Mouse (Mus musculus) limb, embryonic 11.5 days (tissue): Measurements from ENCODE around the gene Cops3. TPM values are rescaled to one million over a fixed set of nuclear protein-coding genes. Genes with fewer than 3 reads are reported as not detected.

Experiments used
- ATAC-seq: fragments of 200-750 bp; cut with Nextera tagmentation; 2 replicates; pipeline ENCODE4 v1.8.0; 2017; ENCODE audit warnings: low read depth; ENCODE audit not compliant: insufficient number of reproducible peaks, low FRiP score, low TSS enrichment
- DNase-seq: peaks from one replicate; pipeline ENCODE4 v3.0.0-alpha.2; 2015; ENCODE audit warnings: low spot score
- H3K27ac ChIP-seq: fragments of 300-500 bp; sonication (generic); replicated peaks from 2 replicates; pipeline ENCODE4 v1.5.1; 2014; ENCODE audit warnings: low read depth, mild to moderate bottlenecking, low read length
- H3K27me3 ChIP-seq: fragments of 300-500 bp; sonication (generic); 2 replicates; pipeline ENCODE4 v1.6.1; 2014; ENCODE audit warnings: mild to moderate bottlenecking, low read length, mixed read lengths; ENCODE audit not compliant: control insufficient read depth, insufficient read depth
- H3K36me3 ChIP-seq: fragments of 300-500 bp; sonication (generic); 2 replicates; pipeline ENCODE4 v1.6.1; 2014; ENCODE audit warnings: mild to moderate bottlenecking, low read length, moderate library complexity, mixed read lengths; ENCODE audit not compliant: control insufficient read depth, insufficient read depth
- H3K4me1 ChIP-seq: fragments of 300-500 bp; sonication (generic); 2 replicates; pipeline ENCODE4 v1.6.1; 2014; ENCODE audit warnings: low read length, mixed read lengths; ENCODE audit not compliant: control insufficient read depth, insufficient read depth
- H3K4me2 ChIP-seq: fragments of 300-500 bp; sonication (generic); 2 replicates; pipeline ENCODE4 v1.6.1; 2014; ENCODE audit warnings: low read depth, mild to moderate bottlenecking, moderate library complexity; ENCODE audit not compliant: severe bottlenecking
- H3K4me3 ChIP-seq: fragments of 300-500 bp; sonication (generic); 2 replicates; pipeline ENCODE4 v1.5.1; 2014; ENCODE audit warnings: low read depth, low read length
- H3K9ac ChIP-seq: fragments of 300-500 bp; sonication (generic); 2 replicates; pipeline ENCODE4 v1.6.1; 2014; ENCODE audit warnings: mild to moderate bottlenecking, low read length
- H3K9me3 ChIP-seq: fragments of 300-500 bp; sonication (generic); 2 replicates; pipeline ENCODE4 v1.6.1; 2016; ENCODE audit warnings: low read length; ENCODE audit not compliant: control insufficient read depth
- WGBS: fragments of 180-500 bp; shearing (Covaris S2); extraction: QIAGEN DNeasy Blood & Tissue Kit; methylation state at CpG from one replicate; pipeline ENCODE4 v1.1.7; 2014; 5-methylcytosine and 5-hydroxymethylcytosine counted together
- polyA plus RNA-seq: library from polyadenylated mRNA; unstranded; fragments of >200 nt; fragmentation: Nextera tagmentation; extraction: Ambion mirVana; gene quantifications from 2 replicates; pipeline ENCODE4 v1.2.1, GENCODE M21; 2014

Cops3 gene
- polyA plus RNA-seq, 1 experiment from 2014 or later, result 250 TPM

- Histone ChIP-seq H3K27me3 (no peaks in the 10 kb centered on the region), H3K9me3 (no peaks in the 10 kb centered on the region), H3K4me3 (peak overlapping the region; percentile 75), H3K4me1 (peaks cover 6% of the 10 kb centered on the region), H3K9ac (peak overlapping the region; percentile 96), H3K36me3 (peaks cover 2% of the 10 kb centered on the region; the same call in 1 of the 2 replicates), H3K27ac (peak overlapping the region; percentile 97), H3K4me2 (peak overlapping the region; percentile 84)
- ATAC-seq, result no peak
- WGBS, result under 1% methylated on average over 15 of the region's 15 CpGs
- DNase-seq, result no peak
Observed at GRCm38 (mm10) chr11:59809071-59809669, 30.5 kb downstream of the Cops3 start.

- Histone ChIP-seq H3K27ac (no peak overlapping the region), H3K36me3 (peaks cover 6% of the 10 kb centered on the region; the same call in 1 of the 2 replicates), H3K4me3 (peak overlapping the region; percentile 75), H3K4me2 (peak overlapping the region; percentile 84), H3K9ac (peak overlapping the region; percentile 96; the same call in 1 of the 2 replicates), H3K9me3 (no peaks in the 10 kb centered on the region), H3K4me1 (peaks cover 6% of the 10 kb centered on the region), H3K27me3 (no peaks in the 10 kb centered on the region)
- 73% methylated on average over 14 of the region's 14 CpGs for WGBS
- DNase-seq, result no peak
- no peak for ATAC-seq
Observed at GRCm38 (mm10) chr11:59808170-59808960, 31.3 kb downstream of the Cops3 start.

- H3K4me2 ChIP-seq, result no peak overlapping the region
- DNase-seq, result no peak
- ATAC-seq, result no peak
- H3K36me3 ChIP-seq, result peaks cover 18% of the 10 kb centered on the region; the same call in 1 of the 2 replicates
- H3K4me3 ChIP-seq, result no peak overlapping the region
- H3K27me3 ChIP-seq, result no peaks in the 10 kb centered on the region
- 98% methylated on average over 2 of the region's 2 CpGs for WGBS
- no peak overlapping the region for H3K27ac ChIP-seq
- H3K9me3 ChIP-seq, result no peaks in the 10 kb centered on the region
- H3K9ac ChIP-seq, result no peak overlapping the region
- peaks cover 6% of the 10 kb centered on the region for H3K4me1 ChIP-seq
Observed at GRCm38 (mm10) chr11:59805656-59806055, 34.0 kb downstream of the Cops3 start.

- Histone ChIP-seq H3K36me3 (peaks cover 22% of the 10 kb centered on the region), H3K4me1 (peaks cover 6% of the 10 kb centered on the region), H3K9me3 (no peaks in the 10 kb centered on the region), H3K4me3 (no peak overlapping the region), H3K4me2 (no peak overlapping the region), H3K9ac (no peak overlapping the region), H3K27me3 (no peaks in the 10 kb centered on the region), H3K27ac (no peak overlapping the region)
- WGBS, result 95% methylated on average over 1 of the region's 1 CpGs
- ATAC-seq, result no peak
- DNase-seq, result no peak
Observed at GRCm38 (mm10) chr11:59805256-59805655, 34.4 kb downstream of the Cops3 start.

GRCm38 (mm10) chr11:59804409-59805110 is 35.1 kb downstream of the Cops3 start:
- no peak for DNase-seq
- Histone ChIP-seq H3K36me3 (peaks cover 25% of the 10 kb centered on the region), H3K9ac (no peak overlapping the region), H3K4me1 (peaks cover 6% of the 10 kb centered on the region), H3K4me2 (no peak overlapping the region), H3K4me3 (no peak overlapping the region), H3K27ac (no peak overlapping the region), H3K27me3 (no peaks in the 10 kb centered on the region), H3K9me3 (no peaks in the 10 kb centered on the region)
- 93% methylated on average over 22 of the region's 22 CpGs for WGBS
- ATAC-seq, result no peak

GRCm38 (mm10) chr11:59803516-59803915 is 36.1 kb downstream of the Cops3 start:
- DNase-seq, result no peak
- ATAC-seq, result no peak
- WGBS, result 88% methylated on average over 14 of the region's 14 CpGs
- Histone ChIP-seq H3K9me3 (no peaks in the 10 kb centered on the region), H3K4me2 (no peak overlapping the region), H3K27ac (no peak overlapping the region), H3K4me1 (peaks cover under 1% of the 10 kb centered on the region), H3K27me3 (no peaks in the 10 kb centered on the region), H3K4me3 (no peak overlapping the region), H3K36me3 (peaks cover 33% of the 10 kb centered on the region), H3K9ac (no peak overlapping the region)

GRCm38 (mm10) chr11:59801881-59802280 is 37.8 kb downstream of the Cops3 start:
- no peaks in the 10 kb centered on the region for H3K27me3 ChIP-seq
- no peak for DNase-seq
- H3K4me1 ChIP-seq, result no peaks in the 10 kb centered on the region
- H3K4me3 ChIP-seq, result no peak overlapping the region
- no peak overlapping the region for H3K9ac ChIP-seq
- no peaks in the 10 kb centered on the region for H3K9me3 ChIP-seq
- ATAC-seq, result no peak
- H3K36me3 ChIP-seq, result peaks cover 37% of the 10 kb centered on the region
- H3K27ac ChIP-seq, result no peak overlapping the region
- WGBS, result 95% methylated on average over 8 of the region's 8 CpGs
- no peak overlapping the region for H3K4me2 ChIP-seq

GRCm38 (mm10) chr11:59800412-59800811 is 39.2 kb downstream of the Cops3 start:
- no peaks in the 10 kb centered on the region for H3K9me3 ChIP-seq
- H3K9ac ChIP-seq, result no peak overlapping the region
- no peak overlapping the region for H3K27ac ChIP-seq
- no peaks in the 10 kb centered on the region for H3K4me1 ChIP-seq
- H3K4me2 ChIP-seq, result no peak overlapping the region
- no peaks in the 10 kb centered on the region for H3K27me3 ChIP-seq
- no peak for DNase-seq
- 93% methylated on average over 10 of the region's 10 CpGs for WGBS
- no peak for ATAC-seq
- no peak overlapping the region for H3K4me3 ChIP-seq
- H3K36me3 ChIP-seq, result peaks cover 39% of the 10 kb centered on the region
